Comparison of ENCODE assay signal across 7 mouse cellular contexts in the genomic region with DNA sequence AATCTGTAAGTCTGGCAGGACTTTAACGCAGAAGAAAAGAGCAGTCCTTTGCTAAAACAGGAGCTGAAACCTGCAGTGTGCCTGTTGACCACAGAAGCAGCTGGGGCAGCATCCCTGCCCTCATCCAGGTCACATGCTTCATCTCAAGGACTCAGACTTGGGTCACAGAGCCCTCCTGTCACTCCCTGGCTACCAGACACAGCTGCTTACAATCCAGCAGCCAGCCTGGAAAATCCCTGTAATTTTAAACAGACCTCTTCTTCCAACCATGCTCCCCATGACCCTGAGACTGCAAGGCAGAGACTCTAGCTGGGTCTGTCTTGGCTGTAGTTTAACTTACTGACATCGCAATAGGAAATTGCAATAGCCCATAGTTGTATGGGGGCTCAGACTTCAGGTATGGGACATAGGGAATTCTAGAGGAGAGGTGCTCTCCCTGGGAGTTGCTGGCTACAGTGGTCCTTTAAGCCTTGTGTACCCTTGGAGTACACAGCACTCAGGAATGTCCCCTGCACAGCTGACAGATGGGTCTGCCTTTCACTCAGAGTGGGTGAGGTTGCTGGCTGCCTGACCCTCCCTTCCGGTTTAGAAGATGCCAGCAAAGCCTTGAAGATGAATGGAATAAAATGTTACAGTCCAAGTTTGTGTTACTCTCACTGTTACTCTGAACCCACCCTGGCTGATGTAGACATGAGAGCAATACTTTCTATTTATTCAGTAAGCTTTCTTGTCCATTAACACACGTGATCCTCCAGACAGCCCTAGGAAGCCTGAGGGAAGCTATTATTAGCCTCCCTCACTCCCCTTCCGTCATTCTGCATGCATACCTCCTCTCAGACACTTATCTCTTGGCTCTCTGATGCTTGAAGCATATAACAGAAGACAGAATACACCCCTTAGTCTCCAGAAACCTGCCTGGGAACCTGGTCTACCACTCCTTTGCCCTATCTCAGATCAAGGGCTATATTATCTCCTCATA.
DNase-seq lines count a peak whose midpoint lies in the region; ATAC-seq lines count a peak whose summit lies in the region.

No protein-coding gene starts in this region.

- WGBS in forebrain, embryonic 16.5 days: 54% methylated on average over 5 of the region's 5 CpGs
- WGBS in hindbrain, embryonic 14.5 days: 41% methylated on average over 5 of the region's 5 CpGs
- whole genome bisulfite sequencing in midbrain, embryonic 14.5 days: 44% methylated on average over 5 of the region's 5 CpGs

- H3K9me3 ChIP-seq in forebrain, embryonic 16.5 days (ENCODE audit: control insufficient read depth, low read length): no peaks in the 10 kb centered on the region
- H3K9me3 ChIP-seq in hindbrain, embryonic 14.5 days (ENCODE audit: control insufficient read depth, low read length): 0 out of 2 replicates have a peak, but pooled peaks cover 3% of the 10 kb centered on the region
- no peaks in the 10 kb centered on the region for H3K9me3 ChIP-seq in midbrain, embryonic 14.5 days (ENCODE audit: control insufficient read depth, low read length)

- H3K4me2 ChIP-seq in forebrain, embryonic 16.5 days (ENCODE audit: low read length): no peak overlapping the region
- no peak overlapping the region for H3K4me2 ChIP-seq in hindbrain, embryonic 14.5 days (replicated peaks)
- peak overlapping the region; percentile 15; the same call in 1 of the 2 replicates for H3K4me2 ChIP-seq in midbrain, embryonic 14.5 days (ENCODE audit: low read length)

- no peaks in the 10 kb centered on the region for H3K36me3 ChIP-seq in forebrain, embryonic 16.5 days (ENCODE audit: control insufficient read depth, insufficient read depth)
- no peaks in the 10 kb centered on the region for H3K36me3 ChIP-seq in hindbrain, embryonic 14.5 days (replicated peaks; ENCODE audit: control insufficient read depth, insufficient read depth)
- H3K36me3 ChIP-seq in midbrain, embryonic 14.5 days (ENCODE audit: control insufficient read depth, insufficient read depth, low read length): no peaks in the 10 kb centered on the region

- H3K27ac ChIP-seq in forebrain, embryonic 16.5 days (ENCODE audit: low read length): peak overlapping the region; percentile 27; the same call in 1 of the 2 replicates
- H3K27ac ChIP-seq in hindbrain, embryonic 14.5 days: peak overlapping the region; percentile 33
- peak overlapping the region; percentile 76 for H3K27ac ChIP-seq in midbrain, embryonic 14.5 days (replicated peaks; ENCODE audit: low read depth, low read length)

- no peak overlapping the region for H3K4me3 ChIP-seq in forebrain, embryonic 16.5 days (replicated peaks; ENCODE audit: low read length)
- H3K4me3 ChIP-seq in hindbrain, embryonic 14.5 days (replicated peaks; ENCODE audit: low read length): no peak overlapping the region
- H3K4me3 ChIP-seq in midbrain, embryonic 14.5 days (replicated peaks; ENCODE audit: low read depth, low read length): no peak overlapping the region

- peak; percentile 34 for DNase-seq in embryo, embryonic 9.5 days (ENCODE audit: extremely low spot score)
- no peak for DNase-seq in hindbrain, embryonic 14.5 days (ENCODE audit: low spot score)
- DNase-seq in midbrain, embryonic 14.5 days: peak; percentile 51
- DNase-seq in adipocyte (ENCODE audit: low spot score): no peak
- no peak for DNase-seq in thymus, postnatal 25 days
- no peak for DNase-seq in adrenal gland, postnatal 10 days

- peaks cover 12% of the 10 kb centered on the region for H3K4me1 ChIP-seq in forebrain, embryonic 16.5 days (replicated peaks; ENCODE audit: control insufficient read depth, insufficient read depth, low read length)
- peaks cover 16% of the 10 kb centered on the region for H3K4me1 ChIP-seq in hindbrain, embryonic 14.5 days (replicated peaks; ENCODE audit: control insufficient read depth, insufficient read depth, low read length)
- H3K4me1 ChIP-seq in midbrain, embryonic 14.5 days (ENCODE audit: control insufficient read depth, insufficient read depth, low read length): peaks cover 15% of the 10 kb centered on the region

- 0 out of 2 replicates have a peak, but pooled peaks have one; percentile 45 for ATAC-seq in forebrain, embryonic 16.5 days
- 0 out of 2 replicates have a peak, but pooled peaks have one; percentile 14 for ATAC-seq in hindbrain, embryonic 14.5 days (ENCODE audit: low FRiP score)
- no peak for ATAC-seq in midbrain, embryonic 14.5 days (ENCODE audit: low FRiP score, low TSS enrichment)

- no peak overlapping the region for H3K9ac ChIP-seq in forebrain, embryonic 16.5 days (replicated peaks; ENCODE audit: low read depth, low read length)
- H3K9ac ChIP-seq in hindbrain, embryonic 14.5 days: 0 out of 2 replicates have a peak overlapping the region, but pooled peaks have one; percentile 16
- H3K9ac ChIP-seq in midbrain, embryonic 14.5 days (replicated peaks; ENCODE audit: low read length): no peak overlapping the region

- no peaks in the 10 kb centered on the region for H3K27me3 ChIP-seq in forebrain, embryonic 16.5 days (replicated peaks; ENCODE audit: control insufficient read depth, insufficient read depth, low read length)
- no peaks in the 10 kb centered on the region for H3K27me3 ChIP-seq in hindbrain, embryonic 14.5 days (ENCODE audit: control insufficient read depth, insufficient read depth, low read length)
- no peaks in the 10 kb centered on the region for H3K27me3 ChIP-seq in midbrain, embryonic 14.5 days (ENCODE audit: control insufficient read depth, insufficient read depth, low read length)

Comparison
In these comparisons a context has a peak if more than half of its experiments do, and no peak if none do; other contexts are left out.
1. DNase-seq: peak in embryo, embryonic 9.5 days (single experiment) and midbrain, embryonic 14.5 days (single experiment); none in hindbrain, embryonic 14.5 days (single experiment), adipocyte (single experiment), thymus, postnatal 25 days (single experiment) and adrenal gland, postnatal 10 days (single experiment).
2. Peak in every context shown above with its lines, with median percentiles within 50 percentile points of each other: H3K27ac ChIP-seq.